Mouse (Mus musculus): ENCODE results near the gene Olfr223.
"Not testable (repeated sequence)": the region's sequence is repeated elsewhere in the genome, so short reads cannot be mapped to it uniquely, and the experiment has no call there.

Gene Olfr223

DNA sequence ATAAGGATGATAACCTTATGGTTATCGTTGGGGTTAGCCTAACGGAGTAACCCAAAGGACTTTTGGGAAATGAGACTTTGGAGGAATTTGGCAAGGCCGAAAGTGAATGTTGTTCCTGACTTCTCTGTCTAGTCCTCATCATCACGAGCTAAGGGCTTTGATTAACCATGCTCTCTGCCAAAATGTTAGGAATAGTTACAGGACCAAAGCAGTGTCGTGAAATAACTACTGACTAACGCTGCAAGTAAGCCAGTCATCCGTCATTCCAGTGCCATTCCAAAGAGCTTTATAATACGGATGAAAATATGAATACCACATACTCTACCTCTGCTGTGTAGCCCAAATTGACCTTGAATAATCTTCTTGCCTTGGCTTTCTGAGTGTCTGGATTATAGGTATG is 3.9 kb upstream of the Olfr223 start:
- DNase-seq (ENCODE audit: low spot score) = no peak

DNA sequence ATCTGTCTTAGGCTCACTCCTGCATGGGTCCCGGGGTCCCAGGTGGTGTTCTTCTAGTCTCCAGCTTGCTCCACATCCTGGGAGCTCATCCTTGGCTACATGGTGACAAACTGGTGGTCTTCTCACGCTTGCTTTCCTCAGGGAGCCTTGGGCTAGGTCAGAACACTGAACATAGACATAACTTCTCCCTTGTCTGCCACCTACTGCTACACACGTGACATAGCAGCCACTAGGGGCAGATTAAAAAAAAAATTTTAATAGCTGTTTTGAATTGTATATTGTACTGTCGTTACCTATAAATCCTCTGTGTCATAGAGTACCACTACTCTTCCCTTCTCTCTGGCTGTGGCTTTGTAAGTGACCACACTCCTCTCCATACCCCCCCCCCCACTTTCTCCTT is 3.0 kb upstream of the Olfr223 start:
- no peak for DNase-seq (ENCODE audit: low spot score)

DNA sequence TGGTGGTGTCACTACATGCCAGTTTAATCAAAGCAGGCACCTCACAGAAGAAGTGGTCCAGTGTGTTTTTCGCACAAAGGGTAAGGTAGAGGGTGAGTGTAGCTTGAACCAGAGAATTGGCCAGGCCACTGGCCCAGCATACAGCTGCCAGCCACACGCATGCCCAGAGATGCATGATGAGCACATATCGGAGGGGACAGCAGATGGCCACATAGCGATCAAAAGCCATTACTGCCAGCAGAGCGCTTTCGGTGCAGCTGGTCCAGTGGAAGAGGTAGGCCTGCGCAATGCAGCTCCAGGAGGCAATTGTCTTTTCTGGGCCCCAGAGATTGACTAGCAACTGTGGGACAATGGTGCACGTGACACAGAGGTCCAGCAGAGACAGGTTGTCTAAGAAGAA is 3.6 kb downstream of the Olfr223 start:
- DNase-seq (ENCODE audit: low spot score) = no peak

- DNase-seq (ENCODE audit: low spot score) = peak; percentile 70
Observed at GRCm38 (mm10) chr11:59584539-59584938, 8.6 kb downstream of the Olfr223 start.

DNA sequence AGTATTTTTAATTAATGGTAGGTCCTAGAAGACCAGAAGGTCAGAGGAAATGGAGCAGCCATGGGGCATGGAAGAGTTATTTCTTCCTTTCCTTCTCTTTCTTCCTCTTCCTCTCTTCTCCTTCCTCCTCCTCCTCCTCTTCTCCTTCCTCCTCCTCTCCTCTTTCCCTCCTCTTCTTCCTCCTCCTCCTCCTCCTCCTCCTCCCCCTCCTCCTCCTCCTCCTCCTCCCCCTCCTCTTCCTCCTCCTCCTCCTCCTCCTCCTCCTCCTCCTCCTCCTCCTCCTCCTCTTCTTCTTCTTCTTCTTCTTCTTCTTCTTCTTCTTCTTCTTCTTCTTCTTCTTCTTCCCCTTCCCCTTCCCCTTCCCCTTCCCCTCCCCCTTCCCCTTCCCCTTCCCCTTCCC is 17.0 kb downstream of the Olfr223 start, which contains the start of gene Olfr222:
Olfr222 (minus strand) TSS at position 101 of the 400 bp plus-strand sequence.
- DNase-seq (ENCODE audit: low spot score) = not testable (repeated sequence)

- no peak for DNase-seq (ENCODE audit: low spot score)
Observed at GRCm38 (mm10) chr11:59575726-59576125, 17.4 kb downstream of the Olfr223 start.

DNA sequence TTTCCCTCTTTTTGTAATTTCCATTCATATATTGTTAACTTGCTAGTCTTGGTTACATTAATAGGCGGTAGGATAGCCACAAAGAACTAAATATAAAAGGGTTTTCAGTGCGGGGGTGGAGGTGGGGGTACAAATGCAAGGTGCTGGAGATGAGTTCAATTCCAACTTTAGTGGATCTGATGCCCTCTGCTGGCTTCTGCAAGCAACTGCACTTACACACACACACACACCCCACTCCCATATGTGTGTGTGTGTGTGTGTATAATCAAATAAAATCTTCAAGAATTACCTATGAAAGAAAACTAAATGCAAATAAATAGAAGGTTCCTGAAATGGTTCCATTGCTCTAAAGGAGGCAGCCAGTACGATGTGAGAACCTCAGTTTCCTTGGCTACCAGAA is 23.8 kb downstream of the Olfr223 start:
- no peak for DNase-seq (ENCODE audit: low spot score)

DNA sequence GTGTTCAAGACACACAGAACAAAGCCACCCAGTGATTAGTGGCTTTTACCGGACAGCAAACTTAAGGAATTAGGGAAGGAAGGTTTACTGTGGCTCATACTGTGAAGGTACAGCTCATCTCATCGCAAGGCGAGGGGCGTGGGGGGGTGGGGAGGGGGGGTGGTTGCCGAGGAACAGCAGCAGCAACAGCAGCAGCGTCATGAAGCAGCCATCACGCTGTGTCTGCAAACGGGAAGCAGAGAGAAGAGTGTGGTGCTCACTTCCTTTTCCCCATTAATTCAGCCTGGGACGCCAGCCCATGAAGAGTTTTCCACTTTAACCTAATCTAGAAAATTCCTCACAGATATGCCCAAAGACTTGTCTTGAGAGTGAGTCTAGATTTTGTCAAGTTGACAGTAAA is 30.3 kb downstream of the Olfr223 start:
- no peak for DNase-seq (ENCODE audit: low spot score)

DNA sequence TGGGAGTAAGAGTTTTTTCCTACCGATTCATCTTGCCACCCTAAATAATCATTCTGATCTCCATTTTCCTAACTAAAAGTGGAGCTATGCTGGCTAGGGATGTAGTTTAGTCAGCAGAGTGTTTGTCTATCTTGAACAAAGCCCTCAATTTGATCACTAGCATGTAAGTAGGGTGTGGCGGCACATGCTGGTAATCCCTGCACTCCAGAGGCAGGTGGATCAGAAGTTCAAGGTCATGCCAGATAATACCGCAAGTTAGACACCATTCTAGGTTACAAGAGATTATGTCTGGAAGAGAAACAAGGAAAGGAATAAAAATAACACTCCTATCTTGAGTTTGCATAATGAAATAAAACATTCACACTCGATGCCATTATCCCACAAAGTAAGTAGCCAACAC is 30.8 kb downstream of the Olfr223 start:
- DNase-seq (ENCODE audit: low spot score) = no peak

- no peak for DNase-seq (ENCODE audit: low spot score)
Observed at GRCm38 (mm10) chr11:59560906-59561305, 32.2 kb downstream of the Olfr223 start.

GRCm38 (mm10) chr11:59554535-59554934 is 38.6 kb downstream of the Olfr223 start:
- no peak for DNase-seq (ENCODE audit: low spot score)

- DNase-seq (ENCODE audit: low spot score) = no peak
Observed at GRCm38 (mm10) chr11:59554127-59554526, 39.0 kb downstream of the Olfr223 start.

DNA sequence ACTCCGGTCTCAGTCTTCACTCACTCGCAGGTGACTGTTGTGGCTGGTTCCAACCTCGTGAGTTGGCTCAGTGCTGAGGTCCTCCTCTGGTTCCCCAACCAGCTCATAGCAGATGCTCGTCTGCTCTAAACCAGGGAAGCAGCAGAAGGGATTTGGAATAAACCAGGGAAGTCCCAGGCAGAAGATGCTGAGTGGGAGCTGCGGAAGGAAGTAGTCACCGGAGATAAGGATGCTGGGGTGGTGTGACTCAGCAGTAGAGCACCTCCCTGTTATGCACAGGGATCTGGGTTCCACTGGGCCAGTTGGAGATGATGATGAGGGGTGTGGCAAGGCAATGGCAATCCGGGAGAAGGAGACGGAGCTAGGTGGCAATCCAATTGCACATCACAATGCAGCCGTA is 49.1 kb downstream of the Olfr223 start:
- no peak for DNase-seq (ENCODE audit: low spot score)

- DNase-seq (ENCODE audit: low spot score) = no peak
Observed at GRCm38 (mm10) chr11:59543376-59543775, 49.7 kb downstream of the Olfr223 start.

DNA sequence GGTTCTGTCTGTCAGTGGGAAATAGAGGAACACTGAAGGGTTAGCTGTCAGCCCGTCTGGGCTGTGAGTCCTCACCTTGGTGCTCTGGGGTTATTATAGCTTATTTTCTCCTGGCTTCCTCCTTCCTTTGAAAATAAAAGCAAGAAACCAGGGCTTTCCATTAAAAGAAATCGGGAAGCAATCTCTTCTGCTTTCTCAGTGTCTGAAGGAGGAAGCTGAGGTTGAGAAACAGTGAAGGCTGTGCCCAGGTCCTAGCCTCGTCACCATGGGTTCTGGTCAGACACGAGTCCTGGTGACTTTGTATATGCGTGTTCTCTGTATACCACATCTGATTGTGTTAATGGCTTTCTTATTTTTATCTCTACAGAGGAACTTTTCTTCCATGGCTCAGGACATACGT is 50.6 kb downstream of the Olfr223 start:
- no peak for DNase-seq (ENCODE audit: low spot score)

DNA sequence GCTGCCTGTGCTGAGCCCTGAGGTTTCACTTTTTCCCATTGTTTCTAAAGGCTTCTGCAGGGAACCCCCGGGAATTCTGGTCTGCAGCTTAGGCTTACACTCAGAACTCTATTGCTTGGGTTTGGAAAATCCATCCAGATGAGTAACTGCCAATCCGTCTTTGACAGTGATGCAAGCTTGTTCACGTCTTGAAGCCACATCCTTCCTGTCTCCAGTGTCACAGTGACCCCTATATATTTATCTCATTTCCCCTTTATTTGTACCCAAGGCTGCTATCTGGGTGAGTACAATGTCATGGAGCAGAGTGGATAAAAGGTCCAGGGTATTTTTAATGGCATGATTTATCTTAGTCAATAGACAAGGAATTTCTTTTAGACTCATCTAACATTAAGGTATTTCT is 51.8 kb downstream of the Olfr223 start, which contains the start of gene Nlrp3:
Nlrp3 (plus strand) TSS at position 245 of the 400 bp plus-strand sequence.
- no peak for DNase-seq (ENCODE audit: low spot score)

DNA sequence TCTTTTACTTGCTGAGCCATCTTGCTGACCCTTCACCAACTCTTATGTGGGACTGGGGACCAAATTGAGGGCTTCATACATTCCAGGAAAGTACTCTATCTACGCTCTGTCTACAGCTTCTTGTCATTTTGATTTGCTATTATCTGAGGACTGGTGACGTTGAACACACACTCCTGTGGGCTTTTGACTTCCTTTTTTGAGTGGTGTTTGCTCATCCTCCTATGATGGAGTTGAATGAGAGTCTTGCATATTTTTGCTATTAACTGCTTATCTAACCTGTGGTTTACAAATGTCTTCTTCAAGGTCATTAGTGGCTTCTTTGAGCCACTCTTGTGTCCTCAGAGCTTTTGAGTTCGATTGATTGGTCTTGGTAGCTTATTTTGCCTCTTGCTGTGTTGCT is 53.0 kb downstream of the Olfr223 start:
- DNase-seq (ENCODE audit: low spot score) = no peak
